Mouse (Mus musculus) embryonic facial prominence, embryonic 14.5 days (tissue): Measurements from ENCODE around the gene Nemf. TPM values are rescaled to one million over a fixed set of nuclear protein-coding genes. Genes with fewer than 3 reads are reported as not detected.
A peak's percentile ranks its signal among the peaks of the same experiment; 100 is the strongest.
"Not testable (repeated sequence)": the region's sequence is repeated elsewhere in the genome, so short reads cannot be mapped to it uniquely, and the experiment has no call there.

Source experiments
- ATAC-seq: fragments of 200-750 bp; cut with Nextera tagmentation; 2 replicates; pipeline ENCODE4 v1.8.0; 2017; ENCODE audit warnings: low read depth, moderate number of reproducible peaks, moderate TSS enrichment
- DNase-seq: peaks from one replicate; pipeline ENCODE4 v3.0.0-alpha.2; 2015; ENCODE audit warnings: low spot score
- H3K27ac ChIP-seq: fragments of 300-500 bp; sonication (generic); replicated peaks from 2 replicates; pipeline ENCODE4 v1.5.1; 2014; ENCODE audit warnings: low read depth, mild to moderate bottlenecking, low read length, moderate library complexity
- H3K27me3 ChIP-seq: fragments of 300-500 bp; sonication (generic); replicated peaks from 2 replicates; pipeline ENCODE4 v1.6.1; 2014; ENCODE audit warnings: low read length; ENCODE audit not compliant: control insufficient read depth, insufficient read depth
- H3K36me3 ChIP-seq: fragments of 300-500 bp; sonication (generic); 2 replicates; pipeline ENCODE4 v1.6.1; 2014; ENCODE audit warnings: low read length, mixed read lengths; ENCODE audit not compliant: control insufficient read depth, insufficient read depth
- H3K4me1 ChIP-seq: fragments of 300-500 bp; sonication (generic); 2 replicates; pipeline ENCODE4 v1.6.1; 2014; ENCODE audit warnings: antibody characterized with exemption, low read length; ENCODE audit not compliant: control insufficient read depth, insufficient read depth
- H3K4me2 ChIP-seq: fragments of 300-500 bp; sonication (generic); 2 replicates; pipeline ENCODE4 v1.6.1; 2014; ENCODE audit warnings: low read depth, mild to moderate bottlenecking, low read length, moderate library complexity, mixed read lengths
- H3K4me3 ChIP-seq: fragments of 300-500 bp; sonication (generic); 2 replicates; pipeline ENCODE4 v1.5.1; 2014; ENCODE audit warnings: low read depth, mild to moderate bottlenecking, low read length
- H3K9ac ChIP-seq: fragments of 300-500 bp; sonication (generic); 2 replicates; pipeline ENCODE4 v1.6.1; 2014; ENCODE audit warnings: low read depth, mild to moderate bottlenecking, low read length, moderate library complexity, mixed read lengths
- H3K9me3 ChIP-seq: fragments of 300-500 bp; sonication (generic); 2 replicates; pipeline ENCODE4 v1.6.1; 2016; ENCODE audit warnings: low read length; ENCODE audit not compliant: control insufficient read depth
- WGBS: fragments of 180-500 bp; shearing (Covaris S2); extraction: QIAGEN DNeasy Blood & Tissue Kit; methylation state at CpG from one replicate; pipeline ENCODE4 v1.1.7; 2014; 5-methylcytosine and 5-hydroxymethylcytosine counted together
- polyA plus RNA-seq: library from polyadenylated mRNA; unstranded; fragments of >200 nt; fragmentation: Nextera tagmentation; extraction: Ambion mirVana; gene quantifications from 2 replicates; pipeline ENCODE4 v1.2.1, GENCODE M21; 2014

The Nemf gene
- polyA plus RNA-seq, 1 experiment from 2014 or later = 65.8 TPM

DNA sequence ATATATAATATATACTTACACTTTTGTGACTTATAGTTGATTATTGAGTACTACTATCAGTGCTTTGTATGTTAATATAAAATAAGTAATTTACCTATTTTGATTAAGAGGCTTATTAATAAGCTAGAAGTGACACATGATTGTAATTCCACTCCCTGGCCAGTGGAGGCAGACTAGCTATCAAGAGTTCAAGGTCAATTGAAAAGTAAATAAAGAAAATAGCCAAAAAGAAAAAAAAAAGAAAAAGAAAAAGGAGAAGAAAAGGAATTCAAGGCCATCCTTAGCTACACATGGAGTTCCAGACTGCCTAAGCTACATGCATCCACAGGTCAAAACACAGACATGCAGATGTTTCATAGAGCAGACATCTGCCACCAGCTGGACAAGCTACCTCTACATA is 9.5 kb upstream of the Nemf start:
- ATAC-seq = no peak
- Histone ChIP-seq H3K4me1 (peaks cover 9% of the 10 kb centered on the region), H3K4me3 (no peak overlapping the region), H3K9me3 (no peaks in the 10 kb centered on the region), H3K36me3 (no peaks in the 10 kb centered on the region), H3K4me2 (no peak overlapping the region), H3K27ac (no peak overlapping the region), H3K27me3 (no peaks in the 10 kb centered on the region), H3K9ac (no peak overlapping the region)
- no peak for DNase-seq

DNA sequence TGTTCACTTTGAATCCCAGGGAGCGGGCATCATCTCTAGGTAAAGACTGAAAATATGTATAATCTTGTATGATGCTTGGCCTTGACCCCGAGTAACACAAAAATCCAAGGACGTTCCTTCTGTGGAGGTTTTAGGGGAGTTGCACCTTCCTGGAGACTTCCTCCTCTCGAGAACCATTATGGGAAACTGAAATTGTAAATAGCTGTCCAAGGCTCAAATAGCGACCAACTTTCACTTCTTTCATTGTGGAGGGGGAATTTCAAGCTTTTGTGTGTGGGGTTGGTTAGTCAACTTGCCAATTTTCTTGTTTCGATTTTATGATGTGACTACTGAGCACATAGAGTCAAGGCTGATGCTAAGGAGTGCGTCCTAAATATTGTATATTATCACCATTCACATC is 8.8 kb upstream of the Nemf start:
- Histone ChIP-seq H3K4me1 (peaks cover 9% of the 10 kb centered on the region), H3K36me3 (no peaks in the 10 kb centered on the region), H3K27ac (no peak overlapping the region), H3K27me3 (no peaks in the 10 kb centered on the region), H3K4me3 (no peak overlapping the region), H3K4me2 (no peak overlapping the region), H3K9me3 (no peaks in the 10 kb centered on the region), H3K9ac (no peak overlapping the region)
- WGBS = 80% methylated on average over 7 of the region's 7 CpGs
- ATAC-seq = no peak
- DNase-seq = no peak

DNA sequence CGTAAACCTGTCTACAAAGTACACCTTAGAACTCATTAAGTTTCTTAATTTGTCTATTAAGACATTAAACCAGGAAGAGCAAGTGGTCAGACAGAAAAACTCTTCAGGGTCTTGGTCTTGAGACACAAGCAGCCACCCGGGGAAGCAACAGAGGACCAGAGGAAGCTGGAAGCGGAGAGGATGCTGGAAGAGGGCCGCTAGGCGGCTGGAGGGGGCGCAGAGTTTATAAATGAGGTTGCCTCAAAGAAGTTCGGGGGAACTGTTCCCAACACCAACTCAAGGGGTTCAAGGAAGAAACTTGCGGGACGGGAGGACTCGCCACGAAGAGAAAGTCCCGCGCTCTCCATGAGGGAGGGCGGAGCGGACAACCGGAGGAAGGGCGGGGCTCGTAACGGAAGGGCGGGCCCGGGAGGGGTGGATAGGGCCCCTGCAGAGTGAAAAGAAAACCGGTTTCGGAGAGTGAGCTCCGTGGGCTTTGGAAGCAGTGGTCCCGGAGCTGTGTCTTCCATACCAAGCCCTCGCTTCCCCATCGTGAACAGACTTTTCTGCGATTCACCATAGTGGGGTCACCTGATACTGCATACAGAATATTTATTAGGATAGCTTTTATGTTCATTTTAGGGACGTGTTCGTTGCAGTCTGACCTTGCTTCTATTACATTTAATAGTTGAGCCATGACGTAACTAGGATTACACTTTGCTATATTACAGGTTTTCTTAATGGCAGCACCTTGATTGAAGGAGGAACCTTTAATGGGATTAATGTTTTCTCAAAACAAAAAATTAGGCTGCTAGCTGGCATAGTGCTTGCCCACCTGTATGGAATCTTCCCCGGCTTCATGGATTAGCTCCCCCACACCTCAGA is 7.2 kb upstream of the Nemf start:
- WGBS = 5% methylated on average over 28 of the region's 32 CpGs
- peak overlapping the region; percentile 87 for H3K27ac ChIP-seq
- peak overlapping the region; percentile 49 for H3K4me3 ChIP-seq
- peak overlapping the region; percentile 67 for H3K4me2 ChIP-seq
- DNase-seq (peak; percentile 88), ATAC-seq (peak; percentile 30; the same call in 1 of the 2 replicates)
- no peaks in the 10 kb centered on the region for H3K36me3 ChIP-seq
- H3K27me3 ChIP-seq = no peaks in the 10 kb centered on the region
- H3K4me1 ChIP-seq = peaks cover 9% of the 10 kb centered on the region
- H3K9ac ChIP-seq = peak overlapping the region; percentile 74
- no peaks in the 10 kb centered on the region for H3K9me3 ChIP-seq

DNA sequence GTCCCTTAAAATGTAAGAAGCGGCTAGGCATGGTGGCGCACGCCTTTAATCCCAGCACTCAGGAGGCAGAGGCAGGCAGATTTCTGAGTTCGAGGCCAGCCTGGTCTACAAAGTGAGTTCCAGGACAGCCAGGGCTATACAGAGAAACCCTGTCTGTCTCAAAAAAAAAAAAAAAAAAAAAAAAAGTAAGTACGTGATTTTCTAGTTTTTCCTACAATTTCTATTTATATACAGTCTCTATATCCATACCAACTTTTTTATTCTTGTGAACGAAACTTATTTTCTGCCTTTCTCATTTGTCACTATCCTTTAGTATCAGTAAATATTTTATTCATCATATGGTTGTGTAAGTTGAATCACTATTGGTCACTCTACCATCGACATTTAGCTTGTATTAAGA is 6.1 kb upstream of the Nemf start:
- H3K9ac ChIP-seq, ATAC-seq, H3K27ac ChIP-seq, H3K27me3 ChIP-seq, H3K4me3 ChIP-seq, H3K36me3 ChIP-seq, H3K4me1 ChIP-seq, H3K9me3 ChIP-seq, DNase-seq, H3K4me2 ChIP-seq: not testable (repeated sequence)
- WGBS = 95% methylated on average over 7 of the region's 7 CpGs

DNA sequence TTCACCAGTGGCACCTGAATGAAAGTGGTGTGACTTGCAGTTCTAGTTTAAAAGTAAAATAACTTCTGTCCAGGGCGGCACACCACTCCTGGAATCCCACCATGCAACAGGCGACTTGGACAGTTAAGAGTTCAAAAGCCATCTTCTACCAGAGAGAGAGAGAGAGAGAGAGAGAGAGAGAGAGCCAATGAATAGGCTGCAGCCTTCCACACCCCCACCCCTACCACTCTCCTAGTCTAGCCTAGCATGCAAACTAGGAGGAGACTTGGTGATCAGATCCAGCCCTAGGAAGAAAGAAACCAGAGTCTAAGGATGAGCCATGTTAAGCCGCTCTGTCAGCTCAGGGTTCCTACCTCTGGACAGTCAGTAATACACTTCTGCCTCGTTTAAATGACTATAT is 5.4 kb upstream of the Nemf start:
- Histone ChIP-seq H3K36me3 (no peaks in the 10 kb centered on the region), H3K9ac (no peak overlapping the region), H3K27me3 (no peaks in the 10 kb centered on the region), H3K27ac (peak overlapping the region; percentile 98), H3K9me3 (no peaks in the 10 kb centered on the region), H3K4me1 (peaks cover 9% of the 10 kb centered on the region), H3K4me2 (peak overlapping the region; percentile 76), H3K4me3 (peak overlapping the region; percentile 46; the same call in 1 of the 2 replicates)
- WGBS = 56% methylated on average over 4 of the region's 4 CpGs
- DNase-seq (no peak), ATAC-seq (no peak)

DNA sequence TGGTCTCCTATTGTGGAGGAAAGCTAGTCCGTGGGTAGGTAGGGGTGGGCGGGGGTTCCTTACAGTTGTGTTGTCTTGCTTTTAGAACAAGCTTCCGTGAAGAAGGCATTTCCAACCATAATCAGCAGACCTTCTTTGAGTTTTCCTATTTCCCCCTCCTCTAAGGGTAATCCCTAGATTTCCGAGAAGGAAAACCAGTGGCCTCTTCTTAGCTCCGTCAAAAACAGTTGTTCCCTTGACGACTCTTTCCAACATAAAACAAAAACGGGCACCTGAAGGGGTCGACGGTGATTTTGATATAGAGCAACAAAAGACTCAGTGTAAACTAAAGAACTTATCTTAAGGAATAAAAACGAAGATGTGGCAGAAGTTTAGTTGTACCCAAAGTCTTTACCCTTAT is 5.0 kb upstream of the Nemf start:
- Histone ChIP-seq H3K27ac (peak overlapping the region; percentile 98), H3K27me3 (no peaks in the 10 kb centered on the region), H3K4me3 (peak overlapping the region; percentile 46), H3K9me3 (no peaks in the 10 kb centered on the region), H3K4me1 (peaks cover 9% of the 10 kb centered on the region), H3K4me2 (peak overlapping the region; percentile 76), H3K36me3 (no peaks in the 10 kb centered on the region), H3K9ac (peak overlapping the region; percentile 70)
- DNase-seq = no peak
- ATAC-seq = no peak
- WGBS = 5% methylated on average over 10 of the region's 10 CpGs

DNA sequence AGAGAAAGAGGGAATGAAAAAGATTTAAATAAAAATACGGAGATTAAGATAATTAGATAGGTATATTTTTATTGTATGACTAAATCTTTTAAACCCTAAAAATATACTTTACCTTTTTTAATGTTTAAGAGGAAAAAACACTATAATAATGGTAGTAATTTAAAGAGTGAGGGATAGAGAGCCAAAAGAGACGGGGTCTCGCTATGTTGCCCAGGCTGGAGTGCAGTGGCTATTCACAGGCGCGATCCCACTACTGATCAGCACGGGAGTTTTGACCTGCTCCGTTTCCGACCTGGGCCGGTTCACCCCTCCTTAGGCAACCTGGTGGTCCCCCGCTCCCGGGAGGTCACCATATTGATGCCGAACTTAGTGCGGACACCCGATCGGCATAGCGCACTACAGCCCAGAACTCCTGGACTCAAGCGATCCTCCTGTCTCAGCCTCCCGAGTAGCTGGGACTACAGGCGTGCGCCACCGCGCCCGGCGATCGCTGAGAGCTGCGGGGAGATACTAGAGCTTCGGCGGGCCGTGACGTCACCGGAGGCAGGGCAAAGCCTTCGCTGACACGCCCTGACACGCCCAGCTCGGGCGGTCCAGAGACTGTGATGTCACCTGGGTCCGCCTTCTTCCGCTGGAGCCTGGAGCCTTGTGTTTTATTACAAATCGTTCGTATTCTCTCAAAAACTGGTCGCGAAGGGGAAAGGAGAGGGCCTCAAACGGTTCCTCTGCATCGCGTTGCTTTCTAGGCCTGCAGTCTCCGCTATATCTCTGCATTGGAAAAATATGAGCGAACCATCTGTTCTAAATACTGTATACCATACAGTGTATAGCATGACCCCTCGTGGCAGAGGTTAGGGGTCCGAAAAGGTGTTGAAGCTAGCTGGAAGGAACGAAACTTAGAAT is 4.3 kb upstream of the Nemf start:
- H3K27me3 ChIP-seq, H3K9me3 ChIP-seq, H3K36me3 ChIP-seq, H3K4me1 ChIP-seq: not testable (repeated sequence)
- Histone ChIP-seq H3K4me3 (peak overlapping the region; percentile 46), H3K27ac (peak overlapping the region; percentile 98), H3K4me2 (peak overlapping the region; percentile 76), H3K9ac (peak overlapping the region; percentile 70)
- WGBS = under 1% methylated on average over 39 of the region's 50 CpGs
- ATAC-seq (peak; percentile 95), DNase-seq (peak; percentile 99)

DNA sequence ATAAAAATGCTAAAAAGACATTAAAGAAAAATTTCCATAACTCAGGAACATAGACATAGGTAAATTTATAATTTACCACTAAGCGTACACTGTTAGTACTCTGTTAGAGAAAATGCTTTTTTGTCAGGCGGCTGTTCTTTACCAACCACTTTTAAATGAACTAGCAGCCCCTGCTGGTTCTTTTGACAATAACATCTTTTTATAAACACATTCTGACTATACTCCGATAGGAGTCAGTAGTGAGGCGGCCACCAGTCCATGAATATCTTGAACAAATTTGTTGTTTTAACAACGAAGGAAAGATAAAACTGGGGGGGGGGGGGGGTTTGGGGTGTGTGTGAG is 3.7 kb upstream of the Nemf start:
- H3K4me3 ChIP-seq = no peak overlapping the region
- H3K27me3 ChIP-seq = no peaks in the 10 kb centered on the region
- H3K9ac ChIP-seq = no peak overlapping the region
- WGBS = 17% methylated on average over 5 of the region's 5 CpGs
- no peak overlapping the region for H3K27ac ChIP-seq
- peaks cover 13% of the 10 kb centered on the region for H3K4me1 ChIP-seq
- no peaks in the 10 kb centered on the region for H3K9me3 ChIP-seq
- ATAC-seq (no peak; the same call in 1 of the 2 replicates), DNase-seq (peak; percentile 80)
- no peaks in the 10 kb centered on the region for H3K36me3 ChIP-seq
- H3K4me2 ChIP-seq = no peak overlapping the region
